Mouse (Mus musculus) kidney, adult 2 months (tissue): Measurements from ENCODE around the gene Ang2. TPM values are rescaled to one million over a fixed set of nuclear protein-coding genes. Genes with fewer than 3 reads are reported as not detected.
"Not testable (repeated sequence)": the region's sequence is repeated elsewhere in the genome, so short reads cannot be mapped to it uniquely, and the experiment has no call there.

Source experiments
- DNase-seq: peaks from one replicate; pipeline ENCODE4 v3.0.0; 2021
- H3K27ac ChIP-seq: fragments of 200-500 bp; 2 replicates; pipeline ENCODE4 v1.5.1; 2012; ENCODE audit warnings: low read depth, low read length, control low read depth, inconsistent platforms; ENCODE audit not compliant: insufficient read depth
- H3K27me3 ChIP-seq: fragments of 200-500 bp; replicated peaks from 2 replicates; pipeline ENCODE4 v1.6.1; 2012; ENCODE audit warnings: mild to moderate bottlenecking, moderate library complexity, low read length, inconsistent platforms; ENCODE audit not compliant: control insufficient read depth, insufficient read depth
- H3K36me3 ChIP-seq: fragments of 200-500 bp; 2 replicates; pipeline ENCODE4 v1.6.1; 2012; ENCODE audit warnings: mild to moderate bottlenecking, moderate library complexity, low read length, inconsistent platforms; ENCODE audit not compliant: control insufficient read depth, insufficient read depth
- H3K4me1 ChIP-seq: fragments of 200-500 bp; 2 replicates; pipeline ENCODE4 v1.6.1; 2011; ENCODE audit warnings: low read length; ENCODE audit not compliant: control insufficient read depth, insufficient read depth
- H3K4me3 ChIP-seq: fragments of 200-500 bp; 2 replicates; pipeline ENCODE4 v1.5.1; 2011; ENCODE audit warnings: mild to moderate bottlenecking, low read depth, low read length, control low read depth; ENCODE audit not compliant: insufficient read depth
- CTCF ChIP-seq: fragments of 200-500 bp; conservative IDR thresholded peaks from 2 replicates; pipeline ENCODE4 v1.5.1; 2011; ENCODE audit warnings: low read depth, mild to moderate bottlenecking, control low read depth, low read length, moderate library complexity, mixed read lengths; ENCODE audit not compliant: insufficient read depth, insufficient read length
- POLR2A ChIP-seq: fragments of 200-500 bp; IDR thresholded peaks from one replicate; pipeline ENCODE4 v1.6.1; 2011; ENCODE audit warnings: low read depth, low read length, control low read depth
- WGBS: fragments of 180-500 bp; shearing (Covaris S2); methylation state at CpG from one replicate; pipeline ENCODE4 v1.1.7; 2018; 5-methylcytosine and 5-hydroxymethylcytosine counted together
- polyA plus RNA-seq: library from polyadenylated mRNA; depleted of rRNA; stranded (reverse); fragments of >200 nt; gene quantifications from 2 replicates; pipeline ENCODE4 v1.2.3, GENCODE M21; 2012

Gene Ang2
- polyA plus RNA-seq, 1 experiment: not detected

GRCm38 (mm10) chr14:51165435-51165834 lies 33.5 kb downstream of the Ang2 start:
- no peaks in the 10 kb centered on the region for H3K4me1 ChIP-seq
- H3K27ac ChIP-seq: no peak overlapping the region
- WGBS: 97% methylated on average over 1 of the region's 1 CpGs
- no peak for DNase-seq
- no peak overlapping the region for H3K4me3 ChIP-seq
- H3K27me3 ChIP-seq: no peaks in the 10 kb centered on the region
- TF ChIP-seq POLR2A (no peak), CTCF (no peak)
- no peaks in the 10 kb centered on the region for H3K36me3 ChIP-seq

GRCm38 (mm10) chr14:51163323-51163722 lies 35.6 kb downstream of the Ang2 start:
- H3K36me3 ChIP-seq, H3K4me3 ChIP-seq, H3K27me3 ChIP-seq, H3K4me1 ChIP-seq, DNase-seq, H3K27ac ChIP-seq: not testable (repeated sequence)
- 56% methylated on average over 6 of the region's 6 CpGs for WGBS

GRCm38 (mm10) chr14:51161976-51162375 lies 37.0 kb downstream of the Ang2 start, which contains the start of gene Rnase2b:
Rnase2b (plus strand) TSS chr14:51162260.
- H3K4me1 ChIP-seq, DNase-seq, H3K27me3 ChIP-seq, H3K36me3 ChIP-seq, H3K27ac ChIP-seq, H3K4me3 ChIP-seq: not testable (repeated sequence)
- 95% methylated on average over 3 of the region's 3 CpGs for WGBS

GRCm38 (mm10) chr14:51157072-51157471 lies 41.9 kb downstream of the Ang2 start:
- no peak overlapping the region for H3K27ac ChIP-seq
- TF ChIP-seq CTCF (no peak), POLR2A (no peak)
- DNase-seq: no peak
- WGBS: 88% methylated on average over 1 of the region's 1 CpGs
- no peaks in the 10 kb centered on the region for H3K36me3 ChIP-seq
- H3K4me1 ChIP-seq: no peaks in the 10 kb centered on the region
- no peaks in the 10 kb centered on the region for H3K27me3 ChIP-seq
- no peak overlapping the region for H3K4me3 ChIP-seq

- WGBS: 19% methylated on average over 4 of the region's 4 CpGs
- Histone ChIP-seq H3K4me1 (no peaks in the 10 kb centered on the region), H3K36me3 (no peaks in the 10 kb centered on the region), H3K27ac (no peak overlapping the region), H3K4me3 (no peak overlapping the region), H3K27me3 (no peaks in the 10 kb centered on the region)
- no peak for TF ChIP-seq POLR2A
- no peak for TF ChIP-seq CTCF
- DNase-seq: no peak
These were observed 42.2 kb downstream of the Ang2 start for GRCm38 (mm10) chr14:51156736-51157068.

GRCm38 (mm10) chr14:51156056-51156735 lies 42.8 kb downstream of the Ang2 start:
- Histone ChIP-seq H3K4me3 (no peak overlapping the region), H3K36me3 (no peaks in the 10 kb centered on the region), H3K27ac (no peak overlapping the region), H3K4me1 (no peaks in the 10 kb centered on the region), H3K27me3 (no peaks in the 10 kb centered on the region)
- TF ChIP-seq POLR2A: no peak
- no peak for TF ChIP-seq CTCF
- DNase-seq: no peak
- 72% methylated on average over 5 of the region's 5 CpGs for WGBS

GRCm38 (mm10) chr14:51152249-51152870 lies 46.6 kb downstream of the Ang2 start:
- WGBS: 76% methylated on average over 5 of the region's 5 CpGs

More at GRCm38 (mm10) chr14:51152249-51152870, 46.6 kb downstream of the Ang2 start:
- Histone ChIP-seq H3K4me1 (no peaks in the 10 kb centered on the region), H3K27me3 (no peaks in the 10 kb centered on the region), H3K4me3 (no peak overlapping the region), H3K27ac (no peak overlapping the region), H3K36me3 (no peaks in the 10 kb centered on the region)
- no peak for DNase-seq
- TF ChIP-seq POLR2A (no peak), CTCF (no peak)
